Mouse (Mus musculus): ENCODE measurements at regions not wholly inside any gene's neighbourhood (a gene's known extent, or its start where the extent isn't known, plus 50 kb on each side); places are given as distances from the start of the nearest gene placed in this dataset.
"Not testable (repeated sequence)": the region's sequence is repeated elsewhere in the genome, so short reads cannot be mapped to it uniquely, and the experiment has no call there.

- DNase-seq (peak; percentile 81), ATAC-seq (ENCODE audit: insufficient read depth) (peak; percentile 62; the same call in 1 of the 2 replicates)
- not testable (repeated sequence) for H3K27me3 ChIP-seq (ENCODE audit: insufficient read depth, low read length); H3K36me3 ChIP-seq (ENCODE audit: insufficient read depth); H3K27ac ChIP-seq (ENCODE audit: low read depth); H3K4me1 ChIP-seq (ENCODE audit: insufficient read depth); H3K9me3 ChIP-seq (ENCODE audit: low read depth, low read length); H3K9ac ChIP-seq
- peak; percentile 63 for TF ChIP-seq CTCF (IDR thresholded peaks at IDR 0.05; ENCODE audit: low read depth)
- H3K4me2 ChIP-seq, result peak overlapping the region; percentile 27; the same call in 1 of the 2 replicates
- H3K4me3 ChIP-seq (ENCODE audit: low read depth, low read length), result 0 out of 2 replicates have a peak overlapping the region, but pooled peaks have one; percentile 3
- 73% methylated on average over 14 of the region's 14 CpGs for WGBS
Observed at GRCm38 (mm10) chrX:50572191-50573095, 144.1 kb upstream of the Olfr1324 start.

GRCm38 (mm10) chrX:50569087-50569486 lies 140.8 kb upstream of the Olfr1324 start:
- Histone ChIP-seq H3K27ac (ENCODE audit: low read depth) (no peak overlapping the region), H3K27me3 (ENCODE audit: insufficient read depth, low read length) (no peaks in the 10 kb centered on the region), H3K4me2 (no peak overlapping the region), H3K9ac (no peak overlapping the region), H3K36me3 (ENCODE audit: insufficient read depth) (0 out of 2 replicates have a peak, but pooled peaks cover 7% of the 10 kb centered on the region), H3K4me1 (ENCODE audit: insufficient read depth) (no peaks in the 10 kb centered on the region), H3K4me3 (ENCODE audit: low read depth, low read length) (no peak overlapping the region), H3K9me3 (ENCODE audit: low read depth, low read length) (no peaks in the 10 kb centered on the region)
- DNase-seq (peak; percentile 73), ATAC-seq (ENCODE audit: insufficient read depth) (no peak)
- peak; percentile 52 for TF ChIP-seq CTCF (IDR thresholded peaks at IDR 0.05; ENCODE audit: low read depth)
- WGBS, result 71% methylated on average over 6 of the region's 6 CpGs

GRCm38 (mm10) chrX:50566345-50566744 lies 138.0 kb upstream of the Olfr1324 start:
- Histone ChIP-seq H3K9ac (no peak overlapping the region), H3K27me3 (ENCODE audit: insufficient read depth, low read length) (no peaks in the 10 kb centered on the region), H3K4me1 (ENCODE audit: insufficient read depth) (no peaks in the 10 kb centered on the region), H3K4me3 (ENCODE audit: low read depth, low read length) (no peak overlapping the region), H3K36me3 (ENCODE audit: insufficient read depth) (0 out of 2 replicates have a peak, but pooled peaks cover 7% of the 10 kb centered on the region), H3K4me2 (peak overlapping the region; percentile 12; the same call in 1 of the 2 replicates), H3K9me3 (ENCODE audit: low read depth, low read length) (no peaks in the 10 kb centered on the region), H3K27ac (ENCODE audit: low read depth) (no peak overlapping the region)
- 70% methylated on average over 5 of the region's 5 CpGs for WGBS
- DNase-seq, result peak; percentile 76
- no peak; the same call in 1 of the 2 replicates for ATAC-seq (ENCODE audit: insufficient read depth)
- peak; percentile 66 for TF ChIP-seq CTCF (IDR thresholded peaks at IDR 0.05; ENCODE audit: low read depth)

DNA sequence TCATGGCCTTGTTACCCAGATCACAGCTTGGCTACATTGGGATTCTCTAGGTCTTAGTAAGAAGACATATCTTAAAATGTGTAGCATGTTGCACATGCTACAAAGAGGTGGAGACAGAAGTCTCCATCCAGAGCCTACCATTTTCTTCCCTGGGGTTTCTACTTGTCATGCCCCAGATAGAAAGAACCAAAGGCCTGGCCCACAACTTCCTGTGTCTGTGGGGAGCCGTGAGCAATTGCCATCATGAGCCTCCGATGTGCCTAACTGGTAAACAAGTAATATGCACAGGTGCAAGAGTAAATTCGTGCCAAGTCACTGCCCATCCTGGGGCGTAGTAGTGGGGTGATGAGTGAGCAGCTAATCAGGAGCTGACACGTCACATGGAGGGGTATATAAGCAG lies 136.7 kb upstream of the Olfr1324 start:
- H3K27ac ChIP-seq (ENCODE audit: low read depth); H3K4me2 ChIP-seq; H3K9me3 ChIP-seq (ENCODE audit: low read depth, low read length); H3K9ac ChIP-seq; H3K36me3 ChIP-seq (ENCODE audit: insufficient read depth); H3K4me3 ChIP-seq (ENCODE audit: low read depth, low read length); ATAC-seq (ENCODE audit: insufficient read depth); H3K27me3 ChIP-seq (ENCODE audit: insufficient read depth, low read length); H3K4me1 ChIP-seq (ENCODE audit: insufficient read depth); DNase-seq: not testable (repeated sequence)
- 83% methylated on average over 4 of the region's 5 CpGs for WGBS

DNA sequence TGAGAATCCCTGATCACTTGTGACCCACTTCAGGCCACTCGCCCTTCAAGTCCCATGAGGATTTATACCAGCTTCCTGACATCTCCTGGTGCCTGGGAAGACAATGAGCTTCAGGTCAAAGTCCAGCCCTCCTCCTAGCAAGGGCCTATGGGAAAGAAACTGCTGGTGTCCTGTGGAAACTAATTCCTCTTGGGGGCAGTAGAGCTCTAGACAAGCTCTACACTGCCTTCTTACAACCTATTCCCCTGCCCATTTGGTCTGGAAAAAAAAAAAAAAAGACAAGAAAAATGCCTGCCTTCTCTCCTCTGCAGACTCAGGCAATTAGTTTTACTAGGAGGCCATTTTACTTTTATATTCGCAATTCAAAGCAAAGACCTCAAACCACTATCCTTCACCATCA lies 132.6 kb upstream of the Olfr1324 start:
- Histone ChIP-seq H3K27ac (ENCODE audit: low read depth) (no peak overlapping the region), H3K9ac (no peak overlapping the region), H3K27me3 (ENCODE audit: insufficient read depth, low read length) (no peaks in the 10 kb centered on the region), H3K4me3 (ENCODE audit: low read depth, low read length) (no peak overlapping the region), H3K36me3 (ENCODE audit: insufficient read depth) (no peaks in the 10 kb centered on the region), H3K4me1 (ENCODE audit: insufficient read depth) (no peaks in the 10 kb centered on the region), H3K9me3 (ENCODE audit: low read depth, low read length) (no peaks in the 10 kb centered on the region), H3K4me2 (no peak overlapping the region)
- 53% methylated on average over 2 of the region's 2 CpGs for WGBS
- ATAC-seq (ENCODE audit: insufficient read depth) (no peak; the same call in 1 of the 2 replicates), DNase-seq (peak; percentile 72)
- peak; percentile 42 for TF ChIP-seq CTCF (IDR thresholded peaks at IDR 0.05; ENCODE audit: low read depth)

GRCm38 (mm10) chrX:50550297-50550696 lies 122.0 kb upstream of the Olfr1324 start:
- TF ChIP-seq CTCF (IDR thresholded peaks at IDR 0.05; ENCODE audit: low read depth), result peak; percentile 45
- Histone ChIP-seq H3K27me3 (ENCODE audit: insufficient read depth, low read length) (no peaks in the 10 kb centered on the region), H3K4me2 (peak overlapping the region; percentile 45), H3K27ac (ENCODE audit: low read depth) (no peak overlapping the region), H3K4me3 (ENCODE audit: low read depth, low read length) (peak overlapping the region; percentile 25; the same call in 1 of the 2 replicates), H3K4me1 (ENCODE audit: insufficient read depth) (no peaks in the 10 kb centered on the region), H3K36me3 (ENCODE audit: insufficient read depth) (no peaks in the 10 kb centered on the region), H3K9me3 (ENCODE audit: low read depth, low read length) (no peaks in the 10 kb centered on the region), H3K9ac (no peak overlapping the region; the same call in 1 of the 2 replicates)
- ATAC-seq (ENCODE audit: insufficient read depth) (peak; percentile 31; the same call in 1 of the 2 replicates), DNase-seq (peak; percentile 73)
- WGBS, result 58% methylated on average over 10 of the region's 10 CpGs

- H3K9me3 ChIP-seq (ENCODE audit: low read depth, low read length), result no peaks in the 10 kb centered on the region
- H3K4me2 ChIP-seq, result peak overlapping the region; percentile 45; the same call in 1 of the 2 replicates
- peak; percentile 35 for TF ChIP-seq CTCF (IDR thresholded peaks at IDR 0.05; ENCODE audit: low read depth)
- no peaks in the 10 kb centered on the region for H3K36me3 ChIP-seq (ENCODE audit: insufficient read depth)
- no peak overlapping the region for H3K27ac ChIP-seq (ENCODE audit: low read depth)
- H3K4me1 ChIP-seq (ENCODE audit: insufficient read depth), result no peaks in the 10 kb centered on the region
- peak; percentile 17; the same call in 1 of the 2 replicates for ATAC-seq (ENCODE audit: insufficient read depth)
- DNase-seq, result peak; percentile 84
- peak overlapping the region; percentile 25; the same call in 1 of the 2 replicates for H3K4me3 ChIP-seq (ENCODE audit: low read depth, low read length)
- 55% methylated on average over 3 of the region's 3 CpGs for WGBS
- H3K9ac ChIP-seq, result no peak overlapping the region; the same call in 1 of the 2 replicates
- no peaks in the 10 kb centered on the region for H3K27me3 ChIP-seq (ENCODE audit: insufficient read depth, low read length)
Observed at GRCm38 (mm10) chrX:50549713-50550112, 121.4 kb upstream of the Olfr1324 start.

DNA sequence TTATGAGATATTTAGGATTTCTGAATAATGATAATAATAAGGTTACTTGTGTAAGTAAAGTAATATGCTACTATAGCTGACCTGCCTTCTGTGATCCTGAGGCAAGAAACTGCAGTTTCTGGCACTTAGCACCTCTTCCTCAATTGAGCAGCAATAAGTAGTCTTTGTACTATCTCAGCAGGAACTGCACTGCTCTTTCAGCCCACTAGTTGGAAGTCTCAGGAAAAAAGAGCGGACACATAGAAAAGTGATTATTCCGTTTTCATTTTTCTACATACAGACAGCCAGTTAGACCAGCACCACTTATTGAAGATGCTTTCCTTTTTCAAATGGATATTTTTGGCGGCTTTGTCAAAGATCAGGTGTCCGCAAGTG lies 109.5 kb upstream of the Olfr1324 start:
- peak overlapping the region; percentile 36 for H3K4me2 ChIP-seq

More for the DNA sequence above, 109.5 kb upstream of the Olfr1324 start:
- WGBS, result 52% methylated on average over 3 of the region's 4 CpGs
- H3K9me3 ChIP-seq (ENCODE audit: low read depth, low read length); H3K36me3 ChIP-seq (ENCODE audit: insufficient read depth); H3K9ac ChIP-seq; H3K27ac ChIP-seq (ENCODE audit: low read depth); H3K27me3 ChIP-seq (ENCODE audit: insufficient read depth, low read length); ATAC-seq (ENCODE audit: insufficient read depth); DNase-seq; H3K4me1 ChIP-seq (ENCODE audit: insufficient read depth): not testable (repeated sequence)
- peak overlapping the region; percentile 40 for H3K4me3 ChIP-seq (ENCODE audit: low read depth, low read length)
